Mouse (Mus musculus) embryonic fibroblast, embryonic 13.5 days (primary cell): ENCODE data around the gene Sh2b3.

Experiments
- CTCF ChIP-seq: IDR thresholded peaks from 2 replicates; pipeline ENCODE4 v1.5.1; 2011; ENCODE audit warnings: mild to moderate bottlenecking, control low read depth, low read length, moderate library complexity, borderline replicate concordance; ENCODE audit not compliant: insufficient read depth
- POLR2A ChIP-seq: IDR thresholded peaks from 2 replicates; pipeline ENCODE4 v1.6.1; 2011; ENCODE audit warnings: low read depth, mild to moderate bottlenecking, control low read depth, low read length, moderate library complexity

GRCm38 (mm10) chr5:121872158-121872557 is 34.7 kb upstream of the Sh2b3 start:
- TF ChIP-seq CTCF: peak; percentile 94
- TF ChIP-seq POLR2A: no peak
